Comparison of ENCODE assay signal across 16 mouse cellular contexts in genomic region chr8:94980976-94981375, GRCm38 (mm10). TPM values are rescaled to one million over a fixed set of nuclear protein-coding genes. Genes with fewer than 3 reads are reported as not detected.
DNase-seq lines count a peak whose midpoint lies in the region; ATAC-seq lines count a peak whose summit lies in the region.
"Had no signal": no experiment of that assay in that cellular context is flagged by ENCODE, and none has a peak within 500 bp of the region (broad histone marks: within the 10 kb centered on the region; RNA-seq: fewer than 3 reads in every experiment).

No protein-coding gene starts in this region.

- H3K27me3 ChIP-seq in hindbrain, embryonic 15.5 days: no peaks in the 10 kb centered on the region
- H3K27me3 ChIP-seq in hindbrain, embryonic 14.5 days (ENCODE audit: control insufficient read depth, insufficient read depth, low read length): no peaks in the 10 kb centered on the region
- peaks cover 7% of the 10 kb centered on the region; the same call in 1 of the 2 replicates for H3K27me3 ChIP-seq in midbrain, embryonic 13.5 days
- H3K27me3 ChIP-seq in midbrain, embryonic 15.5 days (replicated peaks): no peaks in the 10 kb centered on the region
- H3K27me3 ChIP-seq in forebrain, embryonic 16.5 days (replicated peaks; ENCODE audit: control insufficient read depth, insufficient read depth, low read length): no peaks in the 10 kb centered on the region
- peaks cover 3% of the 10 kb centered on the region; the same call in 1 of the 2 replicates for H3K27me3 ChIP-seq in liver, embryonic 11.5 days (replicated peaks; ENCODE audit: control insufficient read depth, insufficient read depth, low read length)
- H3K27me3 ChIP-seq in heart, embryonic 11.5 days (ENCODE audit: control insufficient read depth, insufficient read depth, low read length): peaks cover 16% of the 10 kb centered on the region
- H3K27me3 ChIP-seq: Patski had no signal

- no peak for ATAC-seq in hindbrain, embryonic 15.5 days (ENCODE audit: low FRiP score, low read depth)
- no peak for ATAC-seq in hindbrain, embryonic 14.5 days (ENCODE audit: low FRiP score)
- no peak for ATAC-seq in midbrain, embryonic 13.5 days
- ATAC-seq in midbrain, embryonic 15.5 days (replicated peaks): no peak
- ATAC-seq in forebrain, embryonic 16.5 days: no peak
- no peak for ATAC-seq in liver, embryonic 11.5 days (replicated peaks; ENCODE audit: low FRiP score)
- no peak for ATAC-seq in heart, embryonic 11.5 days (replicated peaks; ENCODE audit: insufficient number of reproducible peaks, low FRiP score, low TSS enrichment)
- ATAC-seq: CD4-positive, CD25-positive, alpha-beta regulatory T cell, adult 4 months had no signal

- H3K9ac ChIP-seq in hindbrain, embryonic 15.5 days: no peak overlapping the region
- H3K9ac ChIP-seq in hindbrain, embryonic 14.5 days: no peak overlapping the region
- no peak overlapping the region for H3K9ac ChIP-seq in midbrain, embryonic 13.5 days (replicated peaks)
- no peak overlapping the region for H3K9ac ChIP-seq in midbrain, embryonic 15.5 days
- H3K9ac ChIP-seq in forebrain, embryonic 16.5 days (replicated peaks; ENCODE audit: low read depth, low read length): no peak overlapping the region
- peak overlapping the region; percentile 8; the same call in 1 of the 2 replicates for H3K9ac ChIP-seq in liver, embryonic 11.5 days (ENCODE audit: low read depth, low read length)
- no peak overlapping the region for H3K9ac ChIP-seq in heart, embryonic 11.5 days (ENCODE audit: low read depth, low read length)
- H3K9ac ChIP-seq: limb, embryonic 12.5 days had no signal

- no peak overlapping the region for H3K4me3 ChIP-seq in hindbrain, embryonic 15.5 days
- no peak overlapping the region for H3K4me3 ChIP-seq in hindbrain, embryonic 14.5 days (replicated peaks; ENCODE audit: low read length)
- H3K4me3 ChIP-seq in midbrain, embryonic 13.5 days (replicated peaks): no peak overlapping the region
- H3K4me3 ChIP-seq in midbrain, embryonic 15.5 days: no peak overlapping the region
- H3K4me3 ChIP-seq in forebrain, embryonic 16.5 days (replicated peaks; ENCODE audit: low read length): no peak overlapping the region
- no peak overlapping the region for H3K4me3 ChIP-seq in liver, embryonic 11.5 days (ENCODE audit: low read depth, low read length)
- H3K4me3 ChIP-seq in heart, embryonic 11.5 days (ENCODE audit: low read depth, low read length): no peak overlapping the region
- H3K4me3 ChIP-seq: limb, embryonic 12.5 days had no signal

- no peak for DNase-seq in hindbrain, embryonic 14.5 days (ENCODE audit: low spot score)
- no peak for DNase-seq in liver, embryonic 11.5 days (ENCODE audit: low spot score)
- no peak for DNase-seq in urinary bladder, postnatal 10 days (ENCODE audit: low spot score)
- DNase-seq: cerebellum, adult 9-11 months; gastrocnemius, postnatal 14 days; lung, postnatal 14 days; spleen, adult 18-20 months had no signal

- WGBS in hindbrain, embryonic 15.5 days: 41% methylated on average over 8 of the region's 8 CpGs
- WGBS in hindbrain, embryonic 14.5 days: 61% methylated on average over 8 of the region's 8 CpGs
- 65% methylated on average over 8 of the region's 8 CpGs for WGBS in midbrain, embryonic 13.5 days
- WGBS in midbrain, embryonic 15.5 days: 64% methylated on average over 8 of the region's 8 CpGs
- 57% methylated on average over 8 of the region's 8 CpGs for WGBS in forebrain, embryonic 16.5 days
- WGBS in liver, embryonic 11.5 days: 46% methylated on average over 8 of the region's 8 CpGs
- 59% methylated on average over 8 of the region's 8 CpGs for WGBS in heart, embryonic 11.5 days (ENCODE audit: insufficient replicate concordance)

- no peaks in the 10 kb centered on the region for H3K36me3 ChIP-seq in hindbrain, embryonic 15.5 days
- H3K36me3 ChIP-seq in hindbrain, embryonic 14.5 days (replicated peaks; ENCODE audit: control insufficient read depth, insufficient read depth): no peaks in the 10 kb centered on the region
- no peaks in the 10 kb centered on the region for H3K36me3 ChIP-seq in midbrain, embryonic 13.5 days
- H3K36me3 ChIP-seq in midbrain, embryonic 15.5 days (replicated peaks): no peaks in the 10 kb centered on the region
- no peaks in the 10 kb centered on the region for H3K36me3 ChIP-seq in forebrain, embryonic 16.5 days (ENCODE audit: control insufficient read depth, insufficient read depth)
- no peaks in the 10 kb centered on the region for H3K36me3 ChIP-seq in liver, embryonic 11.5 days (ENCODE audit: control insufficient read depth, insufficient read depth, low read length)
- H3K36me3 ChIP-seq in heart, embryonic 11.5 days (ENCODE audit: control insufficient read depth, insufficient read depth, low read length): no peaks in the 10 kb centered on the region
- H3K36me3 ChIP-seq: limb, embryonic 12.5 days had no signal

- H3K27ac ChIP-seq in hindbrain, embryonic 15.5 days (replicated peaks): peak overlapping the region; percentile 73; the same call in 1 of the 2 replicates
- H3K27ac ChIP-seq in hindbrain, embryonic 14.5 days: no peak overlapping the region
- 0 out of 2 replicates have a peak overlapping the region, but pooled peaks have one; percentile 67 for H3K27ac ChIP-seq in midbrain, embryonic 13.5 days
- H3K27ac ChIP-seq in midbrain, embryonic 15.5 days: no peak overlapping the region
- H3K27ac ChIP-seq in forebrain, embryonic 16.5 days (ENCODE audit: low read length): peak overlapping the region; percentile 64
- H3K27ac ChIP-seq in liver, embryonic 11.5 days (ENCODE audit: low read depth, low read length): peak overlapping the region; percentile 36; the same call in 1 of the 2 replicates
- H3K27ac ChIP-seq in heart, embryonic 11.5 days (ENCODE audit: low read depth, low read length): no peak overlapping the region
- H3K27ac ChIP-seq: limb, embryonic 12.5 days; stomach, postnatal 0 days had no signal

- no peak overlapping the region for H3K4me2 ChIP-seq in hindbrain, embryonic 15.5 days
- no peak overlapping the region for H3K4me2 ChIP-seq in hindbrain, embryonic 14.5 days (replicated peaks)
- H3K4me2 ChIP-seq in midbrain, embryonic 13.5 days (replicated peaks): no peak overlapping the region
- H3K4me2 ChIP-seq in midbrain, embryonic 15.5 days: no peak overlapping the region
- H3K4me2 ChIP-seq in forebrain, embryonic 16.5 days (ENCODE audit: low read length): no peak overlapping the region
- peak overlapping the region; percentile 4; the same call in 1 of the 2 replicates for H3K4me2 ChIP-seq in liver, embryonic 11.5 days
- H3K4me2 ChIP-seq in heart, embryonic 11.5 days: no peak overlapping the region
- H3K4me2 ChIP-seq: limb, embryonic 12.5 days had no signal

- peaks cover 71% of the 10 kb centered on the region for H3K4me1 ChIP-seq in hindbrain, embryonic 15.5 days (replicated peaks)
- peaks cover 59% of the 10 kb centered on the region for H3K4me1 ChIP-seq in hindbrain, embryonic 14.5 days (replicated peaks; ENCODE audit: control insufficient read depth, insufficient read depth, low read length)
- peaks cover 74% of the 10 kb centered on the region for H3K4me1 ChIP-seq in midbrain, embryonic 13.5 days (replicated peaks)
- peaks cover 62% of the 10 kb centered on the region for H3K4me1 ChIP-seq in midbrain, embryonic 15.5 days
- H3K4me1 ChIP-seq in forebrain, embryonic 16.5 days (replicated peaks; ENCODE audit: control insufficient read depth, insufficient read depth, low read length): peaks cover 57% of the 10 kb centered on the region
- H3K4me1 ChIP-seq in liver, embryonic 11.5 days (replicated peaks; ENCODE audit: control insufficient read depth, insufficient read depth, low read length): peaks cover 63% of the 10 kb centered on the region
- H3K4me1 ChIP-seq in heart, embryonic 11.5 days (ENCODE audit: control insufficient read depth, insufficient read depth, low read length): peaks cover 33% of the 10 kb centered on the region

- no peaks in the 10 kb centered on the region for H3K9me3 ChIP-seq in hindbrain, embryonic 15.5 days
- H3K9me3 ChIP-seq in hindbrain, embryonic 14.5 days (ENCODE audit: control insufficient read depth, low read length): no peaks in the 10 kb centered on the region
- no peaks in the 10 kb centered on the region for H3K9me3 ChIP-seq in midbrain, embryonic 13.5 days
- H3K9me3 ChIP-seq in midbrain, embryonic 15.5 days: no peaks in the 10 kb centered on the region
- H3K9me3 ChIP-seq in forebrain, embryonic 16.5 days (ENCODE audit: control insufficient read depth, low read length): no peaks in the 10 kb centered on the region
- no peaks in the 10 kb centered on the region for H3K9me3 ChIP-seq in liver, embryonic 11.5 days (ENCODE audit: control insufficient read depth, low read length)
- H3K9me3 ChIP-seq in heart, embryonic 11.5 days (replicated peaks; ENCODE audit: control insufficient read depth, low read length): no peaks in the 10 kb centered on the region
- H3K9me3 ChIP-seq: limb, embryonic 12.5 days had no signal

RNA-seq across cellular contexts. Expression of gene Adgrg1, which starts 6.4 kb away (rescaled TPM):
- polyA plus RNA-seq in hindbrain, embryonic 15.5 days (2015; fragmentation: Nextera tagmentation; extraction: Ambion mirVana): 116 and 122 TPM in 2 replicates
- 115 and 123 TPM in 2 replicates for polyA plus RNA-seq in hindbrain, embryonic 14.5 days (2014; fragmentation: Nextera tagmentation; extraction: Ambion mirVana)
- 189 and 212 TPM in 2 replicates for polyA plus RNA-seq in midbrain, embryonic 13.5 days (2015; fragmentation: Nextera tagmentation; extraction: Ambion mirVana)
- 147 and 156 TPM in 2 replicates for polyA plus RNA-seq in midbrain, embryonic 15.5 days (2015; fragmentation: Nextera tagmentation; extraction: Ambion mirVana)
- polyA plus RNA-seq in forebrain, embryonic 16.5 days (2015; fragmentation: Nextera tagmentation; extraction: Ambion mirVana): 132 and 152 TPM in 2 replicates
- 125 and 137 TPM in 2 replicates for polyA plus RNA-seq in liver, embryonic 11.5 days (2014; fragmentation: Nextera tagmentation; extraction: Ambion mirVana)
- polyA plus RNA-seq in heart, embryonic 11.5 days (2014; fragmentation: Nextera tagmentation; extraction: Ambion mirVana): 6.4 and 7.5 TPM in 2 replicates

RNA-seq across cellular contexts. Expression of gene Adgrg3, which starts 36.5 kb away (rescaled TPM):
- 0.79 and 0.95 TPM in 2 replicates for polyA plus RNA-seq in hindbrain, embryonic 15.5 days (2015; fragmentation: Nextera tagmentation; extraction: Ambion mirVana)
- polyA plus RNA-seq in hindbrain, embryonic 14.5 days (2014; fragmentation: Nextera tagmentation; extraction: Ambion mirVana): 1.1 and 1.2 TPM in 2 replicates
- 0.96 and 1.3 TPM in 2 replicates for polyA plus RNA-seq in midbrain, embryonic 13.5 days (2015; fragmentation: Nextera tagmentation; extraction: Ambion mirVana)
- 0.88 and 1.3 TPM in 2 replicates for polyA plus RNA-seq in midbrain, embryonic 15.5 days (2015; fragmentation: Nextera tagmentation; extraction: Ambion mirVana)
- polyA plus RNA-seq in forebrain, embryonic 16.5 days (2015; fragmentation: Nextera tagmentation; extraction: Ambion mirVana): 0.93 and 1.1 TPM in 2 replicates
- polyA plus RNA-seq in liver, embryonic 11.5 days (2014; fragmentation: Nextera tagmentation; extraction: Ambion mirVana): 11.8 and 11.9 TPM in 2 replicates
- polyA plus RNA-seq in heart, embryonic 11.5 days (2014; fragmentation: Nextera tagmentation; extraction: Ambion mirVana): 2.0 and 4.5 TPM in 2 replicates

RNA-seq across cellular contexts. Expression of gene Adgrg5, which starts 57.5 kb away (rescaled TPM):
- 0.17 and 0.25 TPM in 2 replicates for polyA plus RNA-seq in hindbrain, embryonic 15.5 days (2015; fragmentation: Nextera tagmentation; extraction: Ambion mirVana)
- 0.23 and 0.27 TPM in 2 replicates for polyA plus RNA-seq in hindbrain, embryonic 14.5 days (2014; fragmentation: Nextera tagmentation; extraction: Ambion mirVana)
- 0.08 and 0.13 TPM in 2 replicates for polyA plus RNA-seq in midbrain, embryonic 13.5 days (2015; fragmentation: Nextera tagmentation; extraction: Ambion mirVana)
- 0.05 TPM in 1 of 2 replicates, not detected in the other for polyA plus RNA-seq in midbrain, embryonic 15.5 days (2015; fragmentation: Nextera tagmentation; extraction: Ambion mirVana)
- not detected in 2 replicates for polyA plus RNA-seq in forebrain, embryonic 16.5 days (2015; fragmentation: Nextera tagmentation; extraction: Ambion mirVana)
- 1.9 and 2.0 TPM in 2 replicates for polyA plus RNA-seq in liver, embryonic 11.5 days (2014; fragmentation: Nextera tagmentation; extraction: Ambion mirVana)
- 0.10 and 0.47 TPM in 2 replicates for polyA plus RNA-seq in heart, embryonic 11.5 days (2014; fragmentation: Nextera tagmentation; extraction: Ambion mirVana)
- polyA plus RNA-seq: limb, embryonic 12.5 days; Patski had no signal

Comparison
In these comparisons a context has a peak if more than half of its experiments do, and no peak if none do; other contexts are left out.
1. H3K27ac ChIP-seq: peak in hindbrain, embryonic 15.5 days (single experiment), midbrain, embryonic 13.5 days (single experiment), forebrain, embryonic 16.5 days (single experiment) and liver, embryonic 11.5 days (single experiment); none in hindbrain, embryonic 14.5 days (single experiment), midbrain, embryonic 15.5 days (single experiment) and heart, embryonic 11.5 days (single experiment).
2. RNA of gene Adgrg1, which starts 6.4 kb away (polyA plus RNA-seq): 189 to 212 TPM in midbrain, embryonic 13.5 days, 132 to 152 TPM in forebrain, embryonic 16.5 days, 147 to 156 TPM in midbrain, embryonic 15.5 days, 125 to 137 TPM in liver, embryonic 11.5 days, 116 to 122 TPM in hindbrain, embryonic 15.5 days and 115 to 123 TPM in hindbrain, embryonic 14.5 days; 6.4 to 7.5 TPM in heart, embryonic 11.5 days; every median in the first group is over 10 times any median in the second.